Mouse (Mus musculus): ENCODE data around the gene Fv1. TPM values are rescaled to one million over a fixed set of nuclear protein-coding genes. Genes with fewer than 3 reads are reported as not detected.

Fv1 gene
- polyA plus RNA-seq, 1 experiment from 2014 or later, result 13.8 TPM

- Histone ChIP-seq H3K4me1 (no peaks in the 10 kb centered on the region), H3K9ac (no peak overlapping the region), H3K36me3 (peaks cover 92% of the 10 kb centered on the region), H3K4me2 (no peak overlapping the region), H3K9me3 (no peaks in the 10 kb centered on the region), H3K27me3 (no peaks in the 10 kb centered on the region), H3K27ac (no peak overlapping the region), H3K4me3 (no peak overlapping the region)
- no peak for ATAC-seq (ENCODE audit: insufficient number of reproducible peaks, insufficient read depth, low FRiP score, low TSS enrichment, low read depth)
- 94% methylated on average over 7 of the region's 7 CpGs for WGBS
These were observed 18.5 kb downstream of the Fv1 start for GRCm38 (mm10) chr4:147887277-147887676.

GRCm38 (mm10) chr4:147888237-147888636, 19.5 kb downstream of the Fv1 start:
- 83% methylated on average over 4 of the region's 4 CpGs for WGBS
- H3K27me3 ChIP-seq, result no peaks in the 10 kb centered on the region
- H3K27ac ChIP-seq, result no peak overlapping the region
- no peaks in the 10 kb centered on the region for H3K4me1 ChIP-seq
- H3K4me2 ChIP-seq, result no peak overlapping the region
- H3K4me3 ChIP-seq, result no peak overlapping the region
- H3K9me3 ChIP-seq, result no peaks in the 10 kb centered on the region
- ATAC-seq (ENCODE audit: insufficient number of reproducible peaks, insufficient read depth, low FRiP score, low TSS enrichment, low read depth), result no peak
- H3K9ac ChIP-seq, result no peak overlapping the region
- peaks cover 91% of the 10 kb centered on the region for H3K36me3 ChIP-seq

GRCm38 (mm10) chr4:147890341-147890740, 21.6 kb downstream of the Fv1 start:
- Histone ChIP-seq H3K27me3 (no peaks in the 10 kb centered on the region), H3K36me3 (peaks cover 91% of the 10 kb centered on the region), H3K4me2 (no peak overlapping the region), H3K27ac (no peak overlapping the region), H3K9ac (no peak overlapping the region), H3K9me3 (no peaks in the 10 kb centered on the region), H3K4me1 (no peaks in the 10 kb centered on the region), H3K4me3 (no peak overlapping the region)
- WGBS, result 92% methylated on average over 6 of the region's 6 CpGs
- no peak for ATAC-seq (ENCODE audit: insufficient number of reproducible peaks, insufficient read depth, low FRiP score, low TSS enrichment, low read depth)

GRCm38 (mm10) chr4:147895815-147896330, 27.1 kb downstream of the Fv1 start:
- Histone ChIP-seq H3K4me3 (no peak overlapping the region), H3K9ac (no peak overlapping the region), H3K27ac (no peak overlapping the region), H3K27me3 (no peaks in the 10 kb centered on the region), H3K4me2 (no peak overlapping the region), H3K36me3 (peaks cover 95% of the 10 kb centered on the region), H3K9me3 (no peaks in the 10 kb centered on the region), H3K4me1 (no peaks in the 10 kb centered on the region; the same call in 1 of the 2 replicates)
- ATAC-seq (ENCODE audit: insufficient number of reproducible peaks, insufficient read depth, low FRiP score, low TSS enrichment, low read depth), result no peak
- 96% methylated on average over 4 of the region's 4 CpGs for WGBS

GRCm38 (mm10) chr4:147896411-147896810, 27.6 kb downstream of the Fv1 start:
- H3K36me3 ChIP-seq, result peaks cover 90% of the 10 kb centered on the region

GRCm38 (mm10) chr4:147897348-147897747, 28.6 kb downstream of the Fv1 start:
- Histone ChIP-seq H3K27me3 (no peaks in the 10 kb centered on the region), H3K4me3 (no peak overlapping the region), H3K36me3 (peaks cover 86% of the 10 kb centered on the region), H3K27ac (no peak overlapping the region), H3K4me1 (no peaks in the 10 kb centered on the region; the same call in 1 of the 2 replicates), H3K9me3 (no peaks in the 10 kb centered on the region), H3K9ac (no peak overlapping the region), H3K4me2 (no peak overlapping the region)
- WGBS, result 90% methylated on average over 3 of the region's 3 CpGs
- ATAC-seq (ENCODE audit: insufficient number of reproducible peaks, insufficient read depth, low FRiP score, low TSS enrichment, low read depth), result no peak

More at GRCm38 (mm10) chr4:147896411-147896810, 27.6 kb downstream of the Fv1 start:
- ATAC-seq (ENCODE audit: insufficient number of reproducible peaks, insufficient read depth, low FRiP score, low TSS enrichment, low read depth), result no peak
- Histone ChIP-seq H3K9ac (no peak overlapping the region), H3K27ac (no peak overlapping the region), H3K27me3 (no peaks in the 10 kb centered on the region), H3K4me2 (no peak overlapping the region), H3K4me3 (no peak overlapping the region), H3K4me1 (no peaks in the 10 kb centered on the region; the same call in 1 of the 2 replicates), H3K9me3 (no peaks in the 10 kb centered on the region)
- WGBS, result 50% methylated on average over 1 of the region's 1 CpGs

- Histone ChIP-seq H3K9me3 (no peaks in the 10 kb centered on the region), H3K27ac (no peak overlapping the region), H3K4me1 (peaks cover 14% of the 10 kb centered on the region), H3K9ac (no peak overlapping the region), H3K36me3 (peaks cover 69% of the 10 kb centered on the region), H3K4me3 (no peak overlapping the region), H3K27me3 (no peaks in the 10 kb centered on the region), H3K4me2 (no peak overlapping the region)
- WGBS, result 89% methylated on average over 7 of the region's 7 CpGs
- ATAC-seq (ENCODE audit: insufficient number of reproducible peaks, insufficient read depth, low FRiP score, low TSS enrichment, low read depth), result no peak
These were observed 31.7 kb downstream of the Fv1 start for GRCm38 (mm10) chr4:147900452-147900851.

GRCm38 (mm10) chr4:147902906-147903500, 34.2 kb downstream of the Fv1 start:
- 90% methylated on average over 12 of the region's 12 CpGs for WGBS

GRCm38 (mm10) chr4:147903601-147904000, 34.8 kb downstream of the Fv1 start:
- H3K9me3 ChIP-seq, result no peaks in the 10 kb centered on the region
- H3K9ac ChIP-seq, result peak overlapping the region; percentile 88
- peak overlapping the region; percentile 75 for H3K4me2 ChIP-seq
- WGBS, result 85% methylated on average over 3 of the region's 3 CpGs
- no peaks in the 10 kb centered on the region for H3K27me3 ChIP-seq
- ATAC-seq (ENCODE audit: insufficient number of reproducible peaks, insufficient read depth, low FRiP score, low TSS enrichment, low read depth), result no peak
- H3K27ac ChIP-seq, result no peak overlapping the region
- peaks cover 14% of the 10 kb centered on the region for H3K4me1 ChIP-seq
- peaks cover 37% of the 10 kb centered on the region for H3K36me3 ChIP-seq
- peak overlapping the region; percentile 92 for H3K4me3 ChIP-seq

More at GRCm38 (mm10) chr4:147902906-147903500, 34.2 kb downstream of the Fv1 start:
- Histone ChIP-seq H3K4me2 (peak overlapping the region; percentile 75; the same call in 1 of the 2 replicates), H3K4me3 (no peak overlapping the region), H3K36me3 (peaks cover 43% of the 10 kb centered on the region), H3K9me3 (no peaks in the 10 kb centered on the region), H3K4me1 (peaks cover 14% of the 10 kb centered on the region), H3K27ac (no peak overlapping the region), H3K27me3 (no peaks in the 10 kb centered on the region), H3K9ac (no peak overlapping the region)
- ATAC-seq (ENCODE audit: insufficient number of reproducible peaks, insufficient read depth, low FRiP score, low TSS enrichment, low read depth), result no peak

GRCm38 (mm10) chr4:147904313-147905089, 35.7 kb downstream of the Fv1 start, which contains the start of gene Mfn2:
Mfn2 (minus strand) TSS chr4:147904704.
- ATAC-seq (ENCODE audit: insufficient number of reproducible peaks, insufficient read depth, low FRiP score, low TSS enrichment, low read depth), result peak; percentile 81
- WGBS, result under 1% methylated on average over 52 of the region's 59 CpGs
- peak within 1 kb of the TSS; percentile 75 for H3K4me2 ChIP-seq
- H3K36me3 ChIP-seq, result peaks cover 30% of the 10 kb centered on the region
- H3K27ac ChIP-seq, result peak within 1 kb of the TSS; percentile 82; the same call in 1 of the 2 replicates
- no peaks in the 10 kb centered on the region for H3K9me3 ChIP-seq
- H3K4me3 ChIP-seq, result peak within 1 kb of the TSS; percentile 92
- H3K27me3 ChIP-seq, result no peaks in the 10 kb centered on the region
- peak within 1 kb of the TSS; percentile 88 for H3K9ac ChIP-seq
- H3K4me1 ChIP-seq, result peaks cover 14% of the 10 kb centered on the region

GRCm38 (mm10) chr4:147905090-147905659, 36.4 kb downstream of the Fv1 start:
- no peak for ATAC-seq (ENCODE audit: insufficient number of reproducible peaks, insufficient read depth, low FRiP score, low TSS enrichment, low read depth)
- no peaks in the 10 kb centered on the region for H3K9me3 ChIP-seq
- 2% methylated on average over 8 of the region's 8 CpGs for WGBS
- peak overlapping the region; percentile 88 for H3K9ac ChIP-seq
- peaks cover 14% of the 10 kb centered on the region for H3K4me1 ChIP-seq
- H3K27me3 ChIP-seq, result no peaks in the 10 kb centered on the region
- peak overlapping the region; percentile 92 for H3K4me3 ChIP-seq
- H3K36me3 ChIP-seq, result peaks cover 30% of the 10 kb centered on the region
- H3K27ac ChIP-seq, result no peak overlapping the region
- H3K4me2 ChIP-seq, result peak overlapping the region; percentile 75
